Mouse (Mus musculus): ENCODE measurements around the gene Cib1.

The Cib1 gene

GRCm38 (mm10) chr7:80182139-80182538 lies 50.5 kb downstream of the Cib1 start:
- no peak for DNase-seq

GRCm38 (mm10) chr7:80181078-80181477 lies 51.5 kb downstream of the Cib1 start:
- DNase-seq = no peak

GRCm38 (mm10) chr7:80180202-80180601 lies 52.4 kb downstream of the Cib1 start:
- DNase-seq = no peak

- DNase-seq = no peak
Observed at GRCm38 (mm10) chr7:80179790-80180189, 52.8 kb downstream of the Cib1 start.

GRCm38 (mm10) chr7:80179327-80179726 lies 53.3 kb downstream of the Cib1 start:
- DNase-seq = no peak

DNA sequence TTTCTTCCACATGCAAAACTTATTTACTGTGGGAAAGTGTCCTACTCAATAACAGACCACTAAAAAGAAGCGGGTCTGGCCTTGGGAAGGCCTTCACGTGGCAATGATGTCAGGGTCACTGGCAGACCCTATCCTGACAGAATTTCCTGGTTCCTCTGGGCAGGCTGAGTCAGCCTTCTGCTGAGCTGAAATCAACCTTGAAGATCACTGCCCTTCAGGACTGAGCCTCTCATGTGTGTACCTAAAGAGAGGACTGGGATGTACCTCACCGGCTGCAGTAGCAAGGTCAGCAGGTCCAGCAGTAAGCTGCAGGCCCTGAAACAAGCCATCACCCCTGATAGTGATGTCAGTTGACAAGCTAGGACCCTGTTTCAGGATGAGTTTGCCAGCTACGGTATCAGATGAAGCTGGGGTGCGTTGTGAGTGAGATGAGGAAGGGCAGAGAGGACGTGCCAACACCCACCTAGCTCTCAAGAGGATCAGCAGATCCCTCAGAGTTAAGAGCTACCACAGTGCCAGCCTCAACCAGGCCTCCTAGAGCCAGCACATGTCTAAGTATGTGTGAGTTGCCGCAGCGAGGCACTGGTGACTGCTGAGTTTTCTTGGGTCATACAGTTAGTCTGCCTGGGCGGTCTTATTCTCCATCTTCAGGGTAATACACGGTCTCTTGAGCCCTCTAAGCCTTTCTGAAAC lies 54.4 kb downstream of the Cib1 start:
- no peak for DNase-seq

DNA sequence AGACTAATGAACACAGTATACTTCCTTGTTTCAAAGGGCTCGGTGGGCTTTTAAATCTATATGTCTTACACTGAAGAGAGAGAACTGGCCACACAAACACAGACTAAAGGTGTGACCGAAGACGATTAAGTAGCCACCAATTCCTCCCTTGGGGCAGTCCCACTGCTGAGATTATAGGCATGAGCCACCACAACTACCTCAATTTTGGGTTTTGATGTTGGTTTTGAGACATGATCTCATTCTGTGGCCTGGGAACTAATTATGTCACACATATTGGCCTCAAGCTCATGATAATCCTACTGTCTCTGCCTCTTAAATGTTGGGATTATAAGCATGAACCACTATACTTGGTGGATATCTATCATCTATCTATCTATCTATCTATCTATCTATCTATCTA lies 55.2 kb downstream of the Cib1 start:
- DNase-seq = no peak

All from kidney, adult 9 months (tissue).